Mouse (Mus musculus) left cerebral cortex, postnatal 25 days (tissue): ENCODE results near the gene Mycbpap. TPM values are rescaled to one million over a fixed set of nuclear protein-coding genes. Genes with fewer than 3 reads are reported as not detected.
A peak's percentile ranks its signal among the peaks of the same experiment; 100 is the strongest.

Experiments
- DNase-seq, 2 experiments: peaks; one replicate each; pipeline ENCODE4 v3.0.0; 2022; ENCODE audit warnings: low spot score in 2 of 2, mixed read lengths in 1 of 2
- intact Hi-C: fragments of 180-260 bp; cut with DNase I; formaldehyde crosslinking; loops from one replicate; pipeline ENCODE4 v1.15.1; 2025
- total RNA-seq, 2 experiments: library from RNA; stranded (reverse); gene quantifications; 2 replicates each; pipeline ENCODE4 v1.2.3; 2021

Gene Mycbpap
- total RNA-seq, 2 experiments from 2014 or later = 2.9 to 5.3 TPM

DNA sequence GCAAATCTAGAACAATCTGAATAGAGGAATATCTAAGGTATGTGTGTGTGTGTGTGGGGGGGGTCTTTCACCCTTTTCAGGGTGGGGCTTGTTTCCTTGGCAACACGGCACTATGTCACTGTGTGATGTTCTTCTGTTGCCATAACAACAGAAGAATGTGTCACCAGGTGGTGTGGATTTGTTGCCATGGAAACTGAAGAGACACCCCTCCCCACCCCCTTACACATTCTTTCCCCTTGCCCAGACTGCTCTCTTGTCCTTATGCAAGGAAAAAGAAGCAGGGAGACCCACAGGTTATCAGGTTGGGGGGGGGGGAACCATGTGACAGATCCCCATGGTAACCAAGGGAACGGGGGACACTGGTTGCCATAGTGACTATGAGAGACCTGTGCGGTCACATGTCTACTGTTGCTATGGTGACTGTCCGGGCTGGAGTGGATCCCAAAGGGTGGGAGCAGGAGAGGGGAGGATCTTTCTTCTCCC, 52.9 kb downstream of the Mycbpap start:
- intact Hi-C loops = loop anchor here (2.0 kb wide), 1 partner anchor 56 kb away; no protein-coding TSS in a partner anchor
- peak; percentile 70 to 85 for DNase-seq

DNA sequence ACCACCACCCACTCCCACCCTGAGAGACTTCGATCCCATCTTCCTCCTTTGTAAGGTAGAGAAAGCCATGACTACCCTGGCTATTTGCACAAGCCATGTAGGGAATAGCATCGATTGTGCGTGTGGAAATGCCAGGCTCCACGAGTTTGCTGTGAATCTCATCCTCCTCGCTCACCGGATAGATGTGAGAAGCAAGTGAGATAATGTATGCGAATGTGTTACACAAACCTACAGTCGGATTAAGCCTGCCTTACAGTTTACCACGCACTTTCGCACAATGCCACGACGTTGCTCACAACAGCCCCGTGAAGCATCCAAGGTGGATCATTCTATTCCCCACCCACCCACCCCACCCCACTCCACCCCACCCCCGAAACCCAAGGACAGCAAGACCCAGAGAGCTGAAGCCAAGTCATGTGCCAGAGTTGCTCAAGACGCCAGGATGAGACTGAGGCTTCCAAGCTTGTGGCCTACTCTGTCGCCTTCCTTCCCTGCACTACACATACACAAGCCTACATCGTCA, 55.1 kb downstream of the Mycbpap start:
- intact Hi-C loops = no loop called here
- peak in 1 of 2 experiments; percentile 75 for DNase-seq

- intact Hi-C loops = no loop called here
Measured at GRCm38 (mm10) chr11:94464170-94464569, 57.4 kb downstream of the Mycbpap start.

DNA sequence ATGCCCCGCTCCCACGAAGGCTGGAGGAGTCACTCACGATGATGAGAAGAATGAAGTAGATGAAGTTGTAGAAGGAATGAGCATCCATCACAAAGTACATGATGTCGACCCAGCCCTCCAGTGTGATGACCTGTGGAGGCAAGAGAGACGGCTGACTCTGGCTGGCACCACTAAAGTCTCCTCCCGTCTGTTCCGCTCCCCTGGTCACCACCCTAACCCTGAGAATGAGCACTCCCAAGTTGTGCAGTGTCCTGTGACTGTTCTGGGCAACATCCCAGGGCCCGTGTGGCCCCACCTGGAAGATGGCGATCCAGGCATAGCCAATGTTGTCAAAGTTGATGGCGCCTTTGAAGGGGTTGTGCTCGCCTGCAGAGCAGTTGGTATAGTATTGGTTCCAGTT, 59.7 kb downstream of the Mycbpap start:
- intact Hi-C loops = no loop called here

More at GRCm38 (mm10) chr11:94464170-94464569, 57.4 kb downstream of the Mycbpap start:
- no peak for DNase-seq

GRCm38 (mm10) chr11:94457001-94457400, 64.5 kb downstream of the Mycbpap start:
- intact Hi-C loops = no loop called here
- DNase-seq = no peak

More for the DNA sequence above, 59.7 kb downstream of the Mycbpap start:
- DNase-seq = no peak

DNA sequence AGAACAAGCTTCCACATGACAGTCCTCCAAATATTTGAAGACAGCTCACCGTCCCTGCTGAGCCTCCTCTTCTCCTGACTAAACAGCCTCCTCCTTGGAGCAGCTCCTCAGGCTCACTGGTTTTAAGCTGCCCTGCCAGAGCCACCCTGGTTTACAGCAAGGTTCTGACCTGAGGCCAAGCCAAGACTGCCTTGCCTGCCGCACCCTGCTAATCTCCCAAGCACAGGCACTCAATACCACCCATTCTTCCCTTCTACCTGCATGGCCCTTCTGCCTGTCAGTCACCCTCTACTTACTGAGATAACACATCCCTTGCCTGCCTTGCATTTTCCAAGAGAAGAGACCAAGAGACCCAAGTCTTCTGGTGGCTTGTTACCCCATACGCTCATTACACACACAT, 65.2 kb downstream of the Mycbpap start:
- intact Hi-C loops = no loop called here
- DNase-seq = peak in 1 of 2 experiments; percentile 40

DNA sequence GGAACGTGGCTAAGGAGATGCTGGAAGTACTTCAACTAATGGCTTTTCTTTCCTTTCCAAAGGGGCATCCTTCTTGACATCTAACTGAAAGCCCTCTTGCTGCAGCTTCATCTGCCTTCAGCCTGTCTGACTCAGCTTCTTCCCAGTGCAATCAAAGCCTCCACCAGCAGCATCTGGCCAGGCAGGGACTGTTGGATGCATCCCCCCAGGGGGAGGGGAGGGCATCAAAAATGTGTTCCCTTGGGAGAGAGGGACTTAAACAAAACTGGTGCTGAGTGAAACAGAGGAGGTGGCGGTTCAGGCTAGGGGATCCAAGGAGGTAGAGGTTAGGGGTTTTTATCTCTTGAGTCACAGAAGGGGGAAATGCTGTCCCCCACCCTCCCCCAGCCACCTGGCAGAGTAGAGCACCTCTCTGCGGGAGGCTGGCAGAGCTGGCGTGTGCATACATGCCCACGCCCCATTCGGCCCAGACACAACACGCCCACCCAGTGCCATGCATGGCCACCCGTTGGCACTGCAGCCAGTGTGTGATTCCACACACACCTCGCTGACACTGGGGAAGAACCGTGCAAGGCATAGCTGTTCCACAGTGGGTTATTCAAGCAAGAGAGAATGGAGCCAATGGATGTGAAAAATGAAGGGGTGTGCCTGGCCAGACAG, 66.3 kb downstream of the Mycbpap start:
- intact Hi-C loops = loop anchor here (2.0 kb wide), 2 partner anchors 16 to 30 kb away; no protein-coding TSS in a partner anchor
- peak in 1 of 2 experiments; percentile 67 for DNase-seq

- peak in 1 of 2 experiments; percentile 81 for DNase-seq
- intact Hi-C loops = loop anchor here (2.0 kb wide), 2 partner anchors 16 to 30 kb away; no protein-coding TSS in a partner anchor
Measured at GRCm38 (mm10) chr11:94454756-94455155, 66.8 kb downstream of the Mycbpap start.

Other genes starting within 250 kb of the Mycbpap start
- not detected for gene Gm21885, start 239.9 kb downstream of the Mycbpap start, total RNA-seq
- gene Luc7l3, start 199.8 kb downstream of the Mycbpap start, total RNA-seq = 100 to 1,000 TPM; 108 to 120 TPM
- gene Ankrd40, start 193.7 kb downstream of the Mycbpap start, total RNA-seq = 100 to 1,000 TPM; 138 to 144 TPM
- 1 to 10 TPM; 2.0 to 2.9 TPM for gene Abcc3, start 128.7 kb downstream of the Mycbpap start, total RNA-seq
- 10 to 100 TPM; 83.4 to 92.5 TPM for gene Cacna1g, start 47.5 kb downstream of the Mycbpap start, total RNA-seq
- under 1 TPM; 0.27 to 0.69 TPM for gene Spata20, start 35.6 kb downstream of the Mycbpap start, total RNA-seq
- gene Epn3, start 21.8 kb downstream of the Mycbpap start, total RNA-seq = under 1 TPM; 0.73 to 0.92 TPM
- 10 to 100 TPM; 12.9 to 14.1 TPM for gene Rsad1, start 27.5 kb upstream of the Mycbpap start, total RNA-seq
- gene Chad, start 43.3 kb upstream of the Mycbpap start, total RNA-seq = under 1 TPM in 1 of 2 experiments, not detected in 1; 0.21 TPM
- gene Acsf2, start 80.1 kb upstream of the Mycbpap start, total RNA-seq = 10 to 100 TPM; 13.6 to 16.6 TPM
- 10 to 100 TPM; 84.2 to 90.4 TPM for gene Lrrc59, start 108.0 kb upstream of the Mycbpap start, total RNA-seq
- 10 to 100 TPM; 72.1 to 74.6 TPM for gene Mrpl27, start 132.0 kb upstream of the Mycbpap start, total RNA-seq
- gene Eme1, start 132.2 kb upstream of the Mycbpap start, total RNA-seq = under 1 TPM in 1 of 2 experiments, not detected in 1; 0.32 TPM
- 10 to 100 TPM; 21.8 to 23.7 TPM for gene Xylt2, start 155.8 kb upstream of the Mycbpap start, total RNA-seq
- not detected for gene Gm11541, start 182.8 kb upstream of the Mycbpap start, total RNA-seq
- gene Cdc34b, start 220.0 kb upstream of the Mycbpap start, total RNA-seq = under 1 TPM in 1 of 2 experiments, not detected in 1; 0.46 TPM